Mouse (Mus musculus): ENCODE data around the gene Eed. TPM values are rescaled to one million over a fixed set of nuclear protein-coding genes. Genes with fewer than 3 reads are reported as not detected.

Gene Eed
- polyA plus RNA-seq (2012) = 131 and 181 TPM in 2 replicates

GRCm38 (mm10) chr7:89980485-89981422 is at the start of gene Eed:
Eed (minus strand) TSS chr7:89980983.

GRCm38 (mm10) chr7:89940571-89941463 is 40.0 kb downstream of the Eed start, which contains the start of gene Hikeshi:
Hikeshi (minus strand) TSS chr7:89941204.

Other genes with a start within 250 kb of the Eed start
- not detected in 2 replicates for gene Ccdc81, start 77.4 kb downstream of the Eed start, polyA plus RNA-seq (2012)
- 16.7 and 21.6 TPM in 2 replicates for gene Hikeshi, start 39.8 kb downstream of the Eed start, polyA plus RNA-seq (2012)
- gene Picalm, start 149.2 kb upstream of the Eed start, polyA plus RNA-seq (2012) = 86.5 and 101 TPM in 2 replicates

All from megakaryocyte-erythroid progenitor cell, adult 5 weeks (primary cell).